Mouse (Mus musculus): Measurements from ENCODE around the gene Tmem150c. TPM values are rescaled to one million over a fixed set of nuclear protein-coding genes. Genes with fewer than 3 reads are reported as not detected.

Tmem150c gene
- polyA plus RNA-seq, 1 experiment from 2014 or later, result 51.9 TPM

DNA sequence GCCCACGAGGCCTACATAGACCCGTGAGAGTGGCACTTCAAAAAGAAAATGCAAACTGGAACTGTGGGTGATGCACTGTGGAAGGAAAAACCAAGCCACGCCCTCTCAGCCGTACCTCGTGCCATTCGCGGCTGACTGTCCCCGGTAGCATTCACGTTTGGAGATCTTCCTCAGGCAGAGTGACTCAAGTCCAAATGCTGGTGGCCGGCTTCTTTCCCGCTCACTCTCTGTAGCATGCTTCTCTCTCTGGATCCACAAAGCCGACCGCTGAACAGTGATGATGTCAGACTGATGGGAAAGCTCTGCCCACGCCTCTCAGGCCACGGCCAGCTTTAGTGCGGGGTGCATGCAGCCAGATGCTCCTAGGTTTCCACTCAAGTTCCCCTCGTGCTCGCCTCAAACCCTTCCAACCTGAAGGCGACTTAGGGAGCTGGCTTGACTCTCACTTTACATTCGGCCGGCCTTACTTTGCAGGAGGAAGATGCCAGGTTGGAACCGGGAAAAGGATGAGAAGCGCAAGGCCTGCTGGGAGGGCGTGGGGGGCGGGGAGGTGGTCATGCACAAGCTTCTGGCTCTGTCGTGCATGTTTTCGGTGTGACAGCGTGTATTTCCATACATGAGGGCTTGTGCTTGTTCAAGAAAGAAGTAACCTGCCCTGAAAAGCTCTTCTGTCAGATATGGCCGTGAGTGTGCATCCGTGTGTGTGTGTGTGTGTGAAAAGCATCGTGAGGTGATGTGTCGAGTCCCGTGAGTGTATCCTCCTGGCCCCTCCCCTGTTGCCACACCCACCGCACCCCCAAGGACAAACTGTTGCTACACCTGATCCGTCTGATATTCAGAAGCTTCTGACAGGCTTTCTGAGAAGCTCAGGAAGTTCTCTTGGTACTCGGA, 80.3 kb downstream of the Tmem150c start:
- H3K9ac ChIP-seq (ENCODE audit: low read depth, low read length), result peak overlapping the region; percentile 41; the same call in 1 of the 2 replicates
- H3K4me2 ChIP-seq (ENCODE audit: low read length), result peak overlapping the region; percentile 41
- WGBS, result 36% methylated on average over 36 of the region's 36 CpGs
- H3K9me3 ChIP-seq (replicated peaks; ENCODE audit: control insufficient read depth, low read length, poor library complexity, severe bottlenecking), result no peaks in the 10 kb centered on the region
- H3K4me3 ChIP-seq (ENCODE audit: low read depth, low read length), result peak overlapping the region; percentile 9; the same call in 1 of the 2 replicates
- peak; percentile 38 for ATAC-seq
- no peaks in the 10 kb centered on the region for H3K27me3 ChIP-seq (ENCODE audit: control insufficient read depth, insufficient read depth, low read depth, low read length)
- H3K27ac ChIP-seq (ENCODE audit: low read length), result no peak overlapping the region
- H3K36me3 ChIP-seq (ENCODE audit: control insufficient read depth, insufficient read depth, low read length), result 0 out of 2 replicates have a peak, but pooled peaks cover 3% of the 10 kb centered on the region
- H3K4me1 ChIP-seq (ENCODE audit: control insufficient read depth, insufficient read depth, low read length), result peaks cover 7% of the 10 kb centered on the region; the same call in 1 of the 2 replicates

DNA sequence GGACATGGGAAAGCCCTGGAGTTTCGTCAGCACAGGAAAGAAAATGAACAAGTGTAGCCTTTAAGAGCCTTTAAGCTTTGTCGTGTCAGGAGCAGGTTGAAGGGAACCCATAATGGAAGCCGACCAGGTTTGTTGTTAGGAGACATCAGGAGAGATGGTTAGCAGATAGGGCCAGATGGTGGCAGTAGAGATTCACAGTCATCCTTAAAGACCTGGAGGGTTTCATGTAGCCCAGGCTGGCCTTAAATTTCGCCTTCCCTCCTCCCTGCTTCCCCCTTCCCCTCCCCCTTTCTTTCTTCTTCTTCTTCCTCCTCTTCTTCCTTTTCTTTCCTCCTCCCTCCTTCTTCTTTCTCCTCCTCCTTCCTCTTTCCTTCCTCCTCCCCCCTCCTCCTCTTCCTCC, 85.0 kb downstream of the Tmem150c start:
- Histone ChIP-seq H3K9me3 (replicated peaks; ENCODE audit: control insufficient read depth, low read length, poor library complexity, severe bottlenecking) (no peaks in the 10 kb centered on the region), H3K36me3 (ENCODE audit: control insufficient read depth, insufficient read depth, low read length) (no peaks in the 10 kb centered on the region), H3K27ac (ENCODE audit: low read length) (no peak overlapping the region), H3K27me3 (ENCODE audit: control insufficient read depth, insufficient read depth, low read depth, low read length) (no peaks in the 10 kb centered on the region), H3K4me1 (ENCODE audit: control insufficient read depth, insufficient read depth, low read length) (peaks cover 9% of the 10 kb centered on the region; the same call in 1 of the 2 replicates), H3K4me2 (ENCODE audit: low read length) (no peak overlapping the region), H3K4me3 (ENCODE audit: low read depth, low read length) (no peak overlapping the region), H3K9ac (ENCODE audit: low read depth, low read length) (no peak overlapping the region)
- 54% methylated on average over 4 of the region's 4 CpGs for WGBS
- ATAC-seq, result no peak

GRCm38 (mm10) chr5:100072557-100072956, 87.1 kb downstream of the Tmem150c start:
- no peaks in the 10 kb centered on the region for H3K27me3 ChIP-seq (ENCODE audit: control insufficient read depth, insufficient read depth, low read depth, low read length)
- H3K4me3 ChIP-seq (ENCODE audit: low read depth, low read length), result no peak overlapping the region
- no peak overlapping the region for H3K27ac ChIP-seq (ENCODE audit: low read length)
- 40% methylated on average over 9 of the region's 9 CpGs for WGBS
- H3K4me2 ChIP-seq (ENCODE audit: low read length), result no peak overlapping the region
- H3K9me3 ChIP-seq (replicated peaks; ENCODE audit: control insufficient read depth, low read length, poor library complexity, severe bottlenecking), result no peaks in the 10 kb centered on the region
- peaks cover 6% of the 10 kb centered on the region; the same call in 1 of the 2 replicates for H3K36me3 ChIP-seq (ENCODE audit: control insufficient read depth, insufficient read depth, low read length)
- no peak for ATAC-seq
- H3K9ac ChIP-seq (ENCODE audit: low read depth, low read length), result no peak overlapping the region
- H3K4me1 ChIP-seq (ENCODE audit: control insufficient read depth, insufficient read depth, low read length), result peaks cover 3% of the 10 kb centered on the region; the same call in 1 of the 2 replicates

GRCm38 (mm10) chr5:100071541-100071940, 88.1 kb downstream of the Tmem150c start:
- Histone ChIP-seq H3K4me1 (ENCODE audit: control insufficient read depth, insufficient read depth, low read length) (peaks cover 3% of the 10 kb centered on the region; the same call in 1 of the 2 replicates), H3K4me2 (ENCODE audit: low read length) (no peak overlapping the region), H3K36me3 (ENCODE audit: control insufficient read depth, insufficient read depth, low read length) (peaks cover 7% of the 10 kb centered on the region; the same call in 1 of the 2 replicates), H3K27me3 (ENCODE audit: control insufficient read depth, insufficient read depth, low read depth, low read length) (no peaks in the 10 kb centered on the region), H3K9me3 (replicated peaks; ENCODE audit: control insufficient read depth, low read length, poor library complexity, severe bottlenecking) (no peaks in the 10 kb centered on the region), H3K9ac (ENCODE audit: low read depth, low read length) (no peak overlapping the region), H3K4me3 (ENCODE audit: low read depth, low read length) (no peak overlapping the region), H3K27ac (ENCODE audit: low read length) (no peak overlapping the region)
- no peak for ATAC-seq
- WGBS, result 89% methylated on average over 5 of the region's 5 CpGs

- ATAC-seq, result peak; percentile 59; the same call in 1 of the 2 replicates
- WGBS, result 33% methylated on average over 3 of the region's 3 CpGs
Observed at GRCm38 (mm10) chr5:100070255-100070654, 89.4 kb downstream of the Tmem150c start.

GRCm38 (mm10) chr5:100069526-100069925, 90.1 kb downstream of the Tmem150c start:
- Histone ChIP-seq H3K4me3 (ENCODE audit: low read depth, low read length) (no peak overlapping the region), H3K9ac (ENCODE audit: low read depth, low read length) (no peak overlapping the region), H3K27ac (ENCODE audit: low read length) (no peak overlapping the region), H3K4me2 (ENCODE audit: low read length) (no peak overlapping the region), H3K36me3 (ENCODE audit: control insufficient read depth, insufficient read depth, low read length) (peaks cover 15% of the 10 kb centered on the region), H3K27me3 (ENCODE audit: control insufficient read depth, insufficient read depth, low read depth, low read length) (no peaks in the 10 kb centered on the region), H3K9me3 (replicated peaks; ENCODE audit: control insufficient read depth, low read length, poor library complexity, severe bottlenecking) (no peaks in the 10 kb centered on the region), H3K4me1 (ENCODE audit: control insufficient read depth, insufficient read depth, low read length) (peaks cover 3% of the 10 kb centered on the region; the same call in 1 of the 2 replicates)
- WGBS, result 96% methylated on average over 2 of the region's 2 CpGs
- no peak for ATAC-seq

More at GRCm38 (mm10) chr5:100070255-100070654, 89.4 kb downstream of the Tmem150c start:
- Histone ChIP-seq H3K9ac (ENCODE audit: low read depth, low read length) (no peak overlapping the region), H3K27me3 (ENCODE audit: control insufficient read depth, insufficient read depth, low read depth, low read length) (no peaks in the 10 kb centered on the region), H3K27ac (ENCODE audit: low read length) (no peak overlapping the region), H3K4me1 (ENCODE audit: control insufficient read depth, insufficient read depth, low read length) (peaks cover 3% of the 10 kb centered on the region; the same call in 1 of the 2 replicates), H3K4me2 (ENCODE audit: low read length) (no peak overlapping the region), H3K4me3 (ENCODE audit: low read depth, low read length) (no peak overlapping the region), H3K9me3 (replicated peaks; ENCODE audit: control insufficient read depth, low read length, poor library complexity, severe bottlenecking) (no peaks in the 10 kb centered on the region), H3K36me3 (ENCODE audit: control insufficient read depth, insufficient read depth, low read length) (peaks cover 15% of the 10 kb centered on the region)

GRCm38 (mm10) chr5:100067579-100067978, 92.0 kb downstream of the Tmem150c start:
- Histone ChIP-seq H3K4me2 (ENCODE audit: low read length) (no peak overlapping the region), H3K4me3 (ENCODE audit: low read depth, low read length) (no peak overlapping the region), H3K36me3 (ENCODE audit: control insufficient read depth, insufficient read depth, low read length) (peaks cover 24% of the 10 kb centered on the region), H3K27ac (ENCODE audit: low read length) (no peak overlapping the region), H3K9ac (ENCODE audit: low read depth, low read length) (no peak overlapping the region), H3K27me3 (ENCODE audit: control insufficient read depth, insufficient read depth, low read depth, low read length) (no peaks in the 10 kb centered on the region), H3K4me1 (ENCODE audit: control insufficient read depth, insufficient read depth, low read length) (peaks cover 3% of the 10 kb centered on the region; the same call in 1 of the 2 replicates), H3K9me3 (replicated peaks; ENCODE audit: control insufficient read depth, low read length, poor library complexity, severe bottlenecking) (no peaks in the 10 kb centered on the region)
- 94% methylated on average over 16 of the region's 16 CpGs for WGBS
- no peak for ATAC-seq

DNA sequence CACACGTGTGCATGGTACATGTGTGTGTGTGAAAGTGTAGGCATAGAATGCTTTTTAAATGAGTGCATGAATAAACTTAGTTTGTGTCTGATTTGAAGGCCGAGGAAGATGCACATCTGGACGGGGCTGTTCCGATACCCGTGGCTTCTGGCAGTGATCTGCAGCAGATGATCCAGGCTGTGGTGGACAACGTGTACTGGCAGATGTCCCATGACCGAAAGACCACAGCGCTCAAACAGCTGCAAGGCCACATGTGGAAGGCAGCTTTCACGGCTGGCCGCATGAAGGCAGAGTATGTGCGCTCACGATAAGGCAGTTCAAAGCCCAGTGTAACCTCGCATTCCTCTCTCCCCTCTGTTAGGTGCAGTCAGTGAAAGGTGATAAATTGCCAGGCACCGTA, 98.7 kb downstream of the Tmem150c start:
- H3K36me3 ChIP-seq (ENCODE audit: control insufficient read depth, insufficient read depth, low read length), result peaks cover 28% of the 10 kb centered on the region
- WGBS, result 96% methylated on average over 14 of the region's 14 CpGs
- no peak overlapping the region for H3K9ac ChIP-seq (ENCODE audit: low read depth, low read length)
- ATAC-seq, result no peak
- no peak overlapping the region for H3K27ac ChIP-seq (ENCODE audit: low read length)
- no peak overlapping the region for H3K4me2 ChIP-seq (ENCODE audit: low read length)
- H3K4me3 ChIP-seq (ENCODE audit: low read depth, low read length), result no peak overlapping the region
- peaks cover 13% of the 10 kb centered on the region for H3K4me1 ChIP-seq (ENCODE audit: control insufficient read depth, insufficient read depth, low read length)
- H3K9me3 ChIP-seq (replicated peaks; ENCODE audit: control insufficient read depth, low read length, poor library complexity, severe bottlenecking), result no peaks in the 10 kb centered on the region
- H3K27me3 ChIP-seq (ENCODE audit: control insufficient read depth, insufficient read depth, low read depth, low read length), result no peaks in the 10 kb centered on the region

DNA sequence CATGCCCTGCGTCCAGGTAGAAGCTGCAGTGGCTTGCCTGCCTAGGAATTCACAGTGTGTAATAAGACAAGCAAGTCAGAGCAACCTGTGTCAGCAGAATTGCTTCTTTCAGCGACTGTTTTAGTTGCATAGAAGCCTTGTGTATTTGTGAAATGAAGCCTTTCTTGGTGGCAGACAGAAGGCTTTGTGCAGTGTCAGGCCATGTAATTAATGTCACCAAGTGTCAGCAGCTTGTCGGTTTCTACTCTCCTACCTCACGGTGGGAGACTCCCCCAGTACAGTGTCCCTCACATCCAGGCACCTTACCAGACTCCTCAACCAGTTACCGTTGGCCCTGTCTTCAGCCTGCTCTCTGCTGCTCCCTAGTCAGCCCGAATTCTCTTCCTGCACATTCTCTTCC, 100.3 kb downstream of the Tmem150c start:
- Histone ChIP-seq H3K36me3 (ENCODE audit: control insufficient read depth, insufficient read depth, low read length) (peaks cover 24% of the 10 kb centered on the region), H3K9me3 (replicated peaks; ENCODE audit: control insufficient read depth, low read length, poor library complexity, severe bottlenecking) (no peaks in the 10 kb centered on the region), H3K27me3 (ENCODE audit: control insufficient read depth, insufficient read depth, low read depth, low read length) (no peaks in the 10 kb centered on the region), H3K27ac (ENCODE audit: low read length) (no peak overlapping the region), H3K4me2 (ENCODE audit: low read length) (no peak overlapping the region), H3K4me3 (ENCODE audit: low read depth, low read length) (no peak overlapping the region), H3K9ac (ENCODE audit: low read depth, low read length) (no peak overlapping the region), H3K4me1 (ENCODE audit: control insufficient read depth, insufficient read depth, low read length) (peaks cover 18% of the 10 kb centered on the region)
- 67% methylated on average over 6 of the region's 6 CpGs for WGBS
- ATAC-seq, result no peak

All from midbrain, embryonic 16.5 days (tissue).